Mouse (Mus musculus) embryonic facial prominence, embryonic 14.5 days (tissue): ENCODE data around the gene Fnbp4. TPM values are rescaled to one million over a fixed set of nuclear protein-coding genes. Genes with fewer than 3 reads are reported as not detected.

Source experiments
- ATAC-seq: fragments of 200-750 bp; cut with Nextera tagmentation; 2 replicates; pipeline ENCODE4 v1.8.0; 2017; ENCODE audit warnings: low read depth, moderate number of reproducible peaks, moderate TSS enrichment
- DNase-seq: peaks from one replicate; pipeline ENCODE4 v3.0.0-alpha.2; 2015; ENCODE audit warnings: low spot score
- H3K27ac ChIP-seq: fragments of 300-500 bp; sonication (generic); replicated peaks from 2 replicates; pipeline ENCODE4 v1.5.1; 2014; ENCODE audit warnings: low read depth, mild to moderate bottlenecking, low read length, moderate library complexity
- H3K27me3 ChIP-seq: fragments of 300-500 bp; sonication (generic); replicated peaks from 2 replicates; pipeline ENCODE4 v1.6.1; 2014; ENCODE audit warnings: low read length; ENCODE audit not compliant: control insufficient read depth, insufficient read depth
- H3K36me3 ChIP-seq: fragments of 300-500 bp; sonication (generic); 2 replicates; pipeline ENCODE4 v1.6.1; 2014; ENCODE audit warnings: low read length, mixed read lengths; ENCODE audit not compliant: control insufficient read depth, insufficient read depth
- H3K4me1 ChIP-seq: fragments of 300-500 bp; sonication (generic); 2 replicates; pipeline ENCODE4 v1.6.1; 2014; ENCODE audit warnings: antibody characterized with exemption, low read length; ENCODE audit not compliant: control insufficient read depth, insufficient read depth
- H3K4me2 ChIP-seq: fragments of 300-500 bp; sonication (generic); 2 replicates; pipeline ENCODE4 v1.6.1; 2014; ENCODE audit warnings: low read depth, mild to moderate bottlenecking, low read length, moderate library complexity, mixed read lengths
- H3K4me3 ChIP-seq: fragments of 300-500 bp; sonication (generic); 2 replicates; pipeline ENCODE4 v1.5.1; 2014; ENCODE audit warnings: low read depth, mild to moderate bottlenecking, low read length
- H3K9ac ChIP-seq: fragments of 300-500 bp; sonication (generic); 2 replicates; pipeline ENCODE4 v1.6.1; 2014; ENCODE audit warnings: low read depth, mild to moderate bottlenecking, low read length, moderate library complexity, mixed read lengths
- H3K9me3 ChIP-seq: fragments of 300-500 bp; sonication (generic); 2 replicates; pipeline ENCODE4 v1.6.1; 2016; ENCODE audit warnings: low read length; ENCODE audit not compliant: control insufficient read depth
- WGBS: fragments of 180-500 bp; shearing (Covaris S2); extraction: QIAGEN DNeasy Blood & Tissue Kit; methylation state at CpG from one replicate; pipeline ENCODE4 v1.1.7; 2014; 5-methylcytosine and 5-hydroxymethylcytosine counted together
- polyA plus RNA-seq: library from polyadenylated mRNA; unstranded; fragments of >200 nt; fragmentation: Nextera tagmentation; extraction: Ambion mirVana; gene quantifications from 2 replicates; pipeline ENCODE4 v1.2.1, GENCODE M21; 2014

Gene Fnbp4
- polyA plus RNA-seq, 1 experiment from 2014 or later: 60.9 TPM

GRCm38 (mm10) chr2:90739327-90739726, 5.8 kb upstream of the Fnbp4 start:
- ATAC-seq (no peak), DNase-seq (no peak)
- Histone ChIP-seq H3K4me1 (no peaks in the 10 kb centered on the region), H3K27me3 (no peaks in the 10 kb centered on the region), H3K27ac (no peak overlapping the region), H3K36me3 (peaks cover 36% of the 10 kb centered on the region), H3K9ac (no peak overlapping the region), H3K4me3 (no peak overlapping the region), H3K4me2 (no peak overlapping the region), H3K9me3 (no peaks in the 10 kb centered on the region)
- WGBS: 75% methylated on average over 3 of the region's 3 CpGs

GRCm38 (mm10) chr2:90739921-90740320, 5.2 kb upstream of the Fnbp4 start:
- Histone ChIP-seq H3K27me3 (no peaks in the 10 kb centered on the region), H3K27ac (no peak overlapping the region), H3K4me3 (no peak overlapping the region), H3K36me3 (peaks cover 30% of the 10 kb centered on the region), H3K9ac (no peak overlapping the region), H3K4me2 (no peak overlapping the region), H3K4me1 (no peaks in the 10 kb centered on the region), H3K9me3 (no peaks in the 10 kb centered on the region)
- WGBS: 76% methylated on average over 5 of the region's 5 CpGs
- DNase-seq (peak; percentile 54), ATAC-seq (no peak)

DNA sequence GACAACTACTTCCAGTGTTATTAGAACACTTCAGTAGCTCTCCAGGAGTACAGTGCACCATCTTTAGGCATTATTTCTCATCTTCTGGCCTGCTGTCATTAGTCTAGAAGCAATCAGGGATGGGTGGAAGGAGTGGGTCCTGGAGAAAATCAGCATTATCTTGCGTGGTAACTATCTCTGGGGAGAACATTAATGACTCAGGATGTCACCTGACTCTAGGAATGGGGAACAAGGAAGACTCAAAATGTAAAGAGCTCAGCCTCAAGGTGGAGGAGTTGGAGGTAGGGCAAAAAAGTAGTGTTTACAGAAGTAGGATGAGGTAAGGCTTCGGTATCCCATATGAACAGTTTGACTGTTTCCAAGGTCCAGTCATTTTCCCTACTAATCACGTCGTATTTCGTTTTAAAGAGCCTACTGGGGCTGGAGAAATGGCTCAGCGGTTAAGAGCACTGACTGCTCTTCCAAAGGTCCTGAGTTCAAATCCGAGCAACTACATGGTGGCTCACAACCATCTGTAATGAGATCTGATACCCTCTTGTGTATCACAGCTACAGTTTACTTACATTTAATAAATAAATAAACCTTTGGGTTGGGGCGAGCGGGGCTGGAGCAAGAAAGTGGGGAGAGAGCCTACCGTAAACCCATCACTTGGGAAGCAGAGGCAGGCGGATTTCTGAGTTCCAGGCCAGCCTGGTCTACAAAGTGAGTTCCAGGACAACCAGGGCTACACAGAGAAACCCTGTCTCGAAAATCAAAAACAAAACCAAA, 701 bp upstream of the Fnbp4 start:
- Histone ChIP-seq H3K4me3 (peak overlapping the region; percentile 98), H3K36me3 (peaks cover 23% of the 10 kb centered on the region), H3K9me3 (no peaks in the 10 kb centered on the region), H3K9ac (peak overlapping the region; percentile 54), H3K27me3 (no peaks in the 10 kb centered on the region), H3K27ac (peak overlapping the region; percentile 94), H3K4me2 (peak overlapping the region; percentile 58), H3K4me1 (peaks cover 14% of the 10 kb centered on the region; the same call in 1 of the 2 replicates)
- no peak for DNase-seq
- ATAC-seq: no peak
- whole genome bisulfite sequencing: 74% methylated on average over 12 of the region's 12 CpGs

GRCm38 (mm10) chr2:90745740-90746537, 769 bp downstream of the Fnbp4 start:
- DNase-seq (peak; percentile 42), ATAC-seq (peak; percentile 58)
- no peaks in the 10 kb centered on the region for H3K9me3 ChIP-seq
- peak overlapping the region; percentile 98 for H3K27ac ChIP-seq
- no peaks in the 10 kb centered on the region for H3K27me3 ChIP-seq
- H3K4me3 ChIP-seq: peak overlapping the region; percentile 98
- H3K4me1 ChIP-seq: peaks cover 14% of the 10 kb centered on the region; the same call in 1 of the 2 replicates
- peak overlapping the region; percentile 78 for H3K4me2 ChIP-seq
- under 1% methylated on average over 52 of the region's 54 CpGs for WGBS
- H3K9ac ChIP-seq: peak overlapping the region; percentile 99
- peaks cover 38% of the 10 kb centered on the region for H3K36me3 ChIP-seq

GRCm38 (mm10) chr2:90746538-90746865, 1.3 kb downstream of the Fnbp4 start:
- Histone ChIP-seq H3K4me3 (peak overlapping the region; percentile 98), H3K36me3 (peaks cover 44% of the 10 kb centered on the region), H3K9me3 (no peaks in the 10 kb centered on the region), H3K4me1 (peaks cover 14% of the 10 kb centered on the region; the same call in 1 of the 2 replicates), H3K9ac (peak overlapping the region; percentile 99), H3K27me3 (no peaks in the 10 kb centered on the region), H3K27ac (no peak overlapping the region), H3K4me2 (peak overlapping the region; percentile 78)
- DNase-seq: no peak
- WGBS: 14% methylated on average over 4 of the region's 4 CpGs
- ATAC-seq: no peak

- peak overlapping the region; percentile 98 for H3K4me3 ChIP-seq
- H3K36me3 ChIP-seq: peaks cover 48% of the 10 kb centered on the region
- DNase-seq: no peak
- H3K9me3 ChIP-seq: no peaks in the 10 kb centered on the region
- H3K27ac ChIP-seq: no peak overlapping the region
- 92% methylated on average over 10 of the region's 10 CpGs for WGBS
- H3K9ac ChIP-seq: peak overlapping the region; percentile 99; the same call in 1 of the 2 replicates
- no peak for ATAC-seq
- no peaks in the 10 kb centered on the region for H3K27me3 ChIP-seq
- peaks cover 14% of the 10 kb centered on the region; the same call in 1 of the 2 replicates for H3K4me1 ChIP-seq
- peak overlapping the region; percentile 78 for H3K4me2 ChIP-seq
Observed at GRCm38 (mm10) chr2:90747131-90747530, 2.0 kb downstream of the Fnbp4 start.

GRCm38 (mm10) chr2:90749676-90750459, 4.7 kb downstream of the Fnbp4 start:
- Histone ChIP-seq H3K4me3 (no peak overlapping the region), H3K9me3 (no peaks in the 10 kb centered on the region), H3K27me3 (no peaks in the 10 kb centered on the region), H3K27ac (no peak overlapping the region), H3K9ac (no peak overlapping the region), H3K4me1 (peaks cover 14% of the 10 kb centered on the region; the same call in 1 of the 2 replicates), H3K36me3 (peaks cover 76% of the 10 kb centered on the region), H3K4me2 (no peak overlapping the region)
- ATAC-seq (no peak), DNase-seq (no peak)
- 79% methylated on average over 6 of the region's 6 CpGs for WGBS

DNA sequence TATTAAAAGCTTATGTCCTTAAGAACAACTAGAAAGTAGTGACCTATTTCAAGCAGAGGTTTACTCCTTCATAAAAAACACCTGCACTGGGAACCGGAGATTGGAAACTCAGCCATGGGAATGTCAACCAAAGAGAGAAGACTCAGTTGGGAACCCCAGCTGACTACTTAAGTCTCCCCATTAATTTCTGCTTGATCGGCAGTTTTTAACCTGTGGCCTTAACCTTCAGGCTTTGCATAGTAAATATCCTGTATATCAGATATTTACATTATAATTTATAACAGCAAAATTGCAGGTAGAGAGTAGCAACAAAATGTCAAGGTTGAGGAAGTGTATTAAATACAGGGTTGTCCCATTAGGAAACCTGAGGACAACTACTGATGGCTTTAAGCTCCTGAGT, 8.4 kb downstream of the Fnbp4 start:
- ATAC-seq (no peak), DNase-seq (no peak)
- no peak overlapping the region for H3K4me3 ChIP-seq
- no peaks in the 10 kb centered on the region for H3K9me3 ChIP-seq
- H3K4me2 ChIP-seq: no peak overlapping the region
- H3K27ac ChIP-seq: no peak overlapping the region
- H3K27me3 ChIP-seq: no peaks in the 10 kb centered on the region
- peaks cover 6% of the 10 kb centered on the region; the same call in 1 of the 2 replicates for H3K4me1 ChIP-seq
- H3K36me3 ChIP-seq: peaks cover 95% of the 10 kb centered on the region
- 90% methylated on average over 2 of the region's 2 CpGs for WGBS
- no peak overlapping the region for H3K9ac ChIP-seq
